Mouse (Mus musculus) heart, embryonic 13.5 days (tissue): ENCODE results near the gene Keap1. TPM values are rescaled to one million over a fixed set of nuclear protein-coding genes. Genes with fewer than 3 reads are reported as not detected.
"Not testable (repeated sequence)": the region's sequence is repeated elsewhere in the genome, so short reads cannot be mapped to it uniquely, and the experiment has no call there.

ENCODE experiments used
- ATAC-seq: fragments of 200-750 bp; cut with Nextera tagmentation; 2 replicates; pipeline ENCODE4 v1.8.0; 2017; ENCODE audit warnings: moderate TSS enrichment; ENCODE audit not compliant: insufficient number of reproducible peaks, low FRiP score, low TSS enrichment; ENCODE audit errors: extremely low read depth
- H3K27ac ChIP-seq: fragments of 300-500 bp; sonication (generic); replicated peaks from 2 replicates; pipeline ENCODE4 v1.5.1; 2015; ENCODE audit warnings: moderate library complexity, mild to moderate bottlenecking, inconsistent platforms
- H3K27me3 ChIP-seq: fragments of 300-500 bp; sonication (generic); replicated peaks from 2 replicates; pipeline ENCODE4 v1.6.1; 2015; ENCODE audit warnings: mild to moderate bottlenecking, inconsistent platforms
- H3K36me3 ChIP-seq: fragments of 300-500 bp; sonication (generic); 2 replicates; pipeline ENCODE4 v1.6.1; 2015; ENCODE audit warnings: mild to moderate bottlenecking, inconsistent platforms
- H3K4me1 ChIP-seq: fragments of 300-500 bp; sonication (generic); 2 replicates; pipeline ENCODE4 v1.6.1; 2015; ENCODE audit warnings: inconsistent platforms
- H3K4me2 ChIP-seq: fragments of 300-500 bp; sonication (generic); 2 replicates; pipeline ENCODE4 v1.6.1; 2015; ENCODE audit warnings: inconsistent platforms, mild to moderate bottlenecking, moderate library complexity
- H3K4me3 ChIP-seq: fragments of 300-500 bp; sonication (generic); 2 replicates; pipeline ENCODE4 v1.5.1; 2015; ENCODE audit warnings: moderate library complexity, mild to moderate bottlenecking, inconsistent platforms
- H3K9ac ChIP-seq: fragments of 300-500 bp; sonication (generic); 2 replicates; pipeline ENCODE4 v1.6.1; 2015; ENCODE audit warnings: inconsistent platforms, mild to moderate bottlenecking, moderate library complexity
- H3K9me3 ChIP-seq: fragments of 300-500 bp; sonication (generic); 2 replicates; pipeline ENCODE4 v1.6.1; 2016; ENCODE audit warnings: inconsistent platforms
- WGBS: fragments of 180-500 bp; shearing (Covaris S2); methylation state at CpG from one replicate; pipeline ENCODE4 v1.1.7; 2015; ENCODE audit warnings: mixed read lengths; 5-methylcytosine and 5-hydroxymethylcytosine counted together
- polyA plus RNA-seq: library from polyadenylated mRNA; unstranded; fragments of >200 nt; fragmentation: Nextera tagmentation; extraction: Ambion mirVana; gene quantifications from 2 replicates; pipeline ENCODE4 v1.2.1, GENCODE M21; 2015

Gene Keap1
- polyA plus RNA-seq, 1 experiment from 2014 or later, result 51.1 TPM

- Histone ChIP-seq H3K9me3 (no peaks in the 10 kb centered on the region), H3K27ac (no peak overlapping the region), H3K36me3 (no peaks in the 10 kb centered on the region), H3K4me1 (peaks cover 7% of the 10 kb centered on the region), H3K27me3 (no peaks in the 10 kb centered on the region), H3K9ac (no peak overlapping the region), H3K4me3 (no peak overlapping the region), H3K4me2 (no peak overlapping the region)
- 75% methylated on average over 6 of the region's 6 CpGs for WGBS
- ATAC-seq, result no peak
Observed at GRCm38 (mm10) chr9:21260491-21261040, 21.4 kb upstream of the Keap1 start.

- ATAC-seq, result not testable (repeated sequence)
Observed at GRCm38 (mm10) chr9:21256349-21256748, 17.2 kb upstream of the Keap1 start.

DNA sequence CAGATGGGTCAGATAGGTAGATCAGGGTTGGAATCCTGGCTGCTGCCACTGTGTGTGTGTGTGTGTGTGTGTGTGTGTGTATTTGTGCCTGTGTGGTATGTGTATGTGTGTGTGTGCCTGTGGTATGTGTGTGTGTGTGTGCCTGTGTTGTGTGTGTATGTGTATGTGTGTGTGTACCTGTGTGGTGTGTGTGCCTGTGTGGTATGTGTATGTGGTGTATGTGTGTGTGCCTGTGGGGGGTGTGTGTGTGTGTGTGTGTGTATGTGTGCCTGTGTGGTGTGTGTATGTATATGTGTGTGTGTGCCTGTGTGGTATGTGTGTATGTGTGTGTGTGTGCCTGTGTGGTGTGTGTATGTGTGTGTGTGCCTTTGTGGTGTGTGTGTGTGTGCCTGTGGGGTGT lies 15.5 kb upstream of the Keap1 start:
- Histone ChIP-seq H3K9ac (no peak overlapping the region), H3K9me3 (no peaks in the 10 kb centered on the region), H3K4me3 (no peak overlapping the region), H3K36me3 (no peaks in the 10 kb centered on the region), H3K4me2 (no peak overlapping the region), H3K4me1 (peaks cover 7% of the 10 kb centered on the region; the same call in 1 of the 2 replicates), H3K27ac (no peak overlapping the region), H3K27me3 (peaks cover 37% of the 10 kb centered on the region)
- ATAC-seq, result no peak

More at GRCm38 (mm10) chr9:21256349-21256748, 17.2 kb upstream of the Keap1 start:
- not testable (repeated sequence) for H3K4me2 ChIP-seq, H3K9ac ChIP-seq, H3K4me1 ChIP-seq, H3K4me3 ChIP-seq, H3K27ac ChIP-seq, H3K36me3 ChIP-seq, H3K9me3 ChIP-seq
- peaks cover 20% of the 10 kb centered on the region for H3K27me3 ChIP-seq
- WGBS, result 72% methylated on average over 4 of the region's 4 CpGs

GRCm38 (mm10) chr9:21251116-21251735 lies 12.1 kb upstream of the Keap1 start:
- ATAC-seq, result no peak
- Histone ChIP-seq H3K9me3 (no peaks in the 10 kb centered on the region), H3K27me3 (peaks cover 72% of the 10 kb centered on the region), H3K4me2 (no peak overlapping the region), H3K27ac (no peak overlapping the region), H3K36me3 (no peaks in the 10 kb centered on the region), H3K4me1 (peaks cover 17% of the 10 kb centered on the region), H3K4me3 (no peak overlapping the region), H3K9ac (no peak overlapping the region)
- WGBS, result 57% methylated on average over 13 of the region's 13 CpGs

- Histone ChIP-seq H3K9ac (no peak overlapping the region), H3K36me3 (no peaks in the 10 kb centered on the region), H3K4me1 (peaks cover 17% of the 10 kb centered on the region), H3K4me3 (no peak overlapping the region), H3K27ac (no peak overlapping the region), H3K27me3 (peaks cover 79% of the 10 kb centered on the region), H3K4me2 (no peak overlapping the region), H3K9me3 (no peaks in the 10 kb centered on the region)
- ATAC-seq, result no peak
- 22% methylated on average over 2 of the region's 2 CpGs for WGBS
Observed at GRCm38 (mm10) chr9:21250509-21250908, 11.3 kb upstream of the Keap1 start.

- no peak overlapping the region for H3K27ac ChIP-seq
- no peak for ATAC-seq
- peaks cover 85% of the 10 kb centered on the region for H3K27me3 ChIP-seq
- no peak overlapping the region for H3K4me3 ChIP-seq
- 19% methylated on average over 17 of the region's 17 CpGs for WGBS
- H3K4me1 ChIP-seq, result peaks cover 24% of the 10 kb centered on the region
- no peaks in the 10 kb centered on the region for H3K36me3 ChIP-seq
- H3K9ac ChIP-seq, result no peak overlapping the region
- no peak overlapping the region for H3K4me2 ChIP-seq
- no peaks in the 10 kb centered on the region for H3K9me3 ChIP-seq
Observed at GRCm38 (mm10) chr9:21249629-21250508, 10.7 kb upstream of the Keap1 start.

- Histone ChIP-seq H3K4me1 (peaks cover 35% of the 10 kb centered on the region), H3K4me3 (peak within 1 kb of the TSS; percentile 48), H3K27me3 (peaks cover 99% of the 10 kb centered on the region), H3K9ac (peak within 1 kb of the TSS; percentile 74), H3K9me3 (no peaks in the 10 kb centered on the region), H3K4me2 (peak within 1 kb of the TSS; percentile 69), H3K27ac (no peak within 1 kb of the TSS), H3K36me3 (no peaks in the 10 kb centered on the region)
- no peak for ATAC-seq
- WGBS, result 2% methylated on average over 29 of the region's 30 CpGs
Observed at GRCm38 (mm10) chr9:21248326-21248725, 9.2 kb upstream of the Keap1 start, which contains the start of gene S1pr5. Gene S1pr5, minus strand, starts transcription at chr9:21248443.

DNA sequence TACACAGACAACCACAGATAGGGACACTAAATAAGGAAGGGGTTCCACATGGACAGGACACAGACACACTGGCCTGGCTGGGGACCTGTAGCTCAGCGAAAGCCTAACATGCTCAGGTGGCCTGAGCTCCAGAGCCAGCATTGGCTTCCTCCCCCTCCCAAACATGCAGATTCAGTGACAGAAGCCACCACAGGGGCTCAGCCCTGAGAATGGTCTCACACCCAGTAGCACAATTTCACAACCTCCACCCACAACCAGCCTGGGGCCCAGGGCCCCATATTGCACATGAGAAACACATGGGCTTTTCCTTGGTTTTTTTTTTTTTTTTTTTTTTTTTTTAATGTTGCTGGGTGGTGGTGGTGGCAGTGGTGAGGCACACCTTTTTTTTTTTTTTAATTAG lies 7.2 kb upstream of the Keap1 start:
- Histone ChIP-seq H3K9ac (no peak overlapping the region), H3K27ac (no peak overlapping the region), H3K4me2 (no peak overlapping the region), H3K9me3 (peaks cover 5% of the 10 kb centered on the region; the same call in 1 of the 2 replicates), H3K4me1 (peaks cover 35% of the 10 kb centered on the region), H3K36me3 (no peaks in the 10 kb centered on the region), H3K27me3 (peaks cover 97% of the 10 kb centered on the region), H3K4me3 (no peak overlapping the region)
- WGBS, result 88% methylated on average over 1 of the region's 1 CpGs
- no peak for ATAC-seq

DNA sequence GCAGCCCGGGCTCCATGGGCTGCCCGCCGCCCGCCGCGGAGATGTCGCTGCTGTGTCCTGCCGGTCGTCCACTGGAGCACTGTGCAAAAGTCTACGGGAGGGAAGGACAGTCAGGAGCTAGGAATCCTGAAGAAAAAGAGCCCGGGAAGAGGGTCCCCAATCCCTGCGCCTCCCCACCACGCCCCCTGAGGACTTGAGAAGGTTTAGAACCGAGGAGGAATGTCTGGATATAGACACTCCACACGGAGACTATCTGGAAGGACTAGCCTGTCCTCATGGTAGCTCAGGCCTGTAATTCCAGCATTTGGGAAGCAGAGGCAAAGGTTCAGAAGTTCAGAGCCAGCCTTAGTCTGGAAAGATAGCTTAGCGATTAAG lies 5.9 kb upstream of the Keap1 start:
- H3K27ac ChIP-seq, result no peak overlapping the region
- peak overlapping the region; percentile 82 for H3K4me2 ChIP-seq
- H3K9ac ChIP-seq, result peak overlapping the region; percentile 73
- H3K9me3 ChIP-seq, result peaks cover 5% of the 10 kb centered on the region; the same call in 1 of the 2 replicates
- H3K27me3 ChIP-seq, result peaks cover 84% of the 10 kb centered on the region
- no peak for ATAC-seq
- WGBS, result 1% methylated on average over 16 of the region's 16 CpGs
- H3K4me1 ChIP-seq, result peaks cover 32% of the 10 kb centered on the region
- no peaks in the 10 kb centered on the region for H3K36me3 ChIP-seq
- peak overlapping the region; percentile 57 for H3K4me3 ChIP-seq

- H3K36me3 ChIP-seq, result no peaks in the 10 kb centered on the region
- H3K4me2 ChIP-seq, result peak overlapping the region; percentile 82
- ATAC-seq, result peak; percentile 42; the same call in 1 of the 2 replicates
- H3K27ac ChIP-seq, result no peak overlapping the region
- peaks cover 79% of the 10 kb centered on the region for H3K27me3 ChIP-seq
- peaks cover 29% of the 10 kb centered on the region for H3K4me1 ChIP-seq
- peak overlapping the region; percentile 57 for H3K4me3 ChIP-seq
- H3K9ac ChIP-seq, result peak overlapping the region; percentile 73
- peaks cover 5% of the 10 kb centered on the region; the same call in 1 of the 2 replicates for H3K9me3 ChIP-seq
- WGBS, result under 1% methylated on average over 72 of the region's 72 CpGs
Observed at GRCm38 (mm10) chr9:21244428-21245112, 5.4 kb upstream of the Keap1 start.
